Mouse (Mus musculus): Measurements from ENCODE around the gene Vmn2r89. TPM values are rescaled to one million over a fixed set of nuclear protein-coding genes. Genes with fewer than 3 reads are reported as not detected.
"Not testable (repeated sequence)": the region's sequence is repeated elsewhere in the genome, so short reads cannot be mapped to it uniquely, and the experiment has no call there.

Vmn2r89 gene
- polyA plus RNA-seq, 1 experiment from 2014 or later, result not detected

DNA sequence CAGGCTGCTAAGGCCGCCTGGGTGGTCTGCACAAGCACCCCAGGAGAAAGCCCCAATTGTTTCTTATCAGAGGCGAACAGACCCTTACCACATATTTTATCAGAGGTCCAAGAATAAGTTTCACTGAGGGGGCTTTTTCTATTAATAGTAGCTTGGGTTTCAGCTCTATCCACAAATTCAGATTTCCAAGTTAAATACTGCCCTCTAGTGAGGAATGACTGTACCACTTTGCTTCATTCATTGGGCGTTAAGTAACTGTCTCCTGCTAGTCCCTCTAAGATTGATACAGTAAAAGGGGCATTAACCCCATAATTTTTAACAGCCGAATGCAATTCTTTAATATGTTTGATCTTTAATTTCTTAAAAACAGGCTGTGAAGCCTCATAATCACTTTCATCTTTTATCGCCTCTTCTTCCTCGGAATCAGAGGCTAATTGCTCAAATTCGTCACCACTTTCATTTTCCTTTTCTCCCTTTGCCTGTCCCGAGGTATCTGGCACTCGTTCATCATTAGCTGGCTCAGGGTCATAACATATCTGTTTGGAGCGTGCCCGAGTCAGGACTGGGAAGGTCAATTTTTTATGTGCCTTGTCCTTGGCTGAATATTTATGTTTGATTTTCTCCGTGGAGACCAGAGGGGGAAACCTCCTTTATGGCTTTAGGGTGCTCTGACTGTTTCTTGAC lies 29.8 kb downstream of the Vmn2r89 start:
- 74% methylated on average over 12 of the region's 12 CpGs for WGBS (ENCODE audit: insufficient replicate concordance)
- not testable (repeated sequence) for H3K27me3 ChIP-seq (ENCODE audit: insufficient read depth, low read length); H3K4me3 ChIP-seq (ENCODE audit: low read depth, low read length); H3K9me3 ChIP-seq (ENCODE audit: low read length); ATAC-seq; H3K4me1 ChIP-seq (ENCODE audit: insufficient read depth); H3K36me3 ChIP-seq (replicated peaks; ENCODE audit: insufficient read depth, low read length); DNase-seq; H3K9ac ChIP-seq (replicated peaks); H3K27ac ChIP-seq (ENCODE audit: low read depth)
- TF ChIP-seq CTCF (IDR thresholded peaks at IDR 0.05; ENCODE audit: low read depth), result 0 out of 2 replicates have a peak, but pooled peaks have one; percentile 9
- H3K4me2 ChIP-seq (ENCODE audit: low read depth, low read length), result 0 out of 2 replicates have a peak overlapping the region, but pooled peaks have one; percentile 18

DNA sequence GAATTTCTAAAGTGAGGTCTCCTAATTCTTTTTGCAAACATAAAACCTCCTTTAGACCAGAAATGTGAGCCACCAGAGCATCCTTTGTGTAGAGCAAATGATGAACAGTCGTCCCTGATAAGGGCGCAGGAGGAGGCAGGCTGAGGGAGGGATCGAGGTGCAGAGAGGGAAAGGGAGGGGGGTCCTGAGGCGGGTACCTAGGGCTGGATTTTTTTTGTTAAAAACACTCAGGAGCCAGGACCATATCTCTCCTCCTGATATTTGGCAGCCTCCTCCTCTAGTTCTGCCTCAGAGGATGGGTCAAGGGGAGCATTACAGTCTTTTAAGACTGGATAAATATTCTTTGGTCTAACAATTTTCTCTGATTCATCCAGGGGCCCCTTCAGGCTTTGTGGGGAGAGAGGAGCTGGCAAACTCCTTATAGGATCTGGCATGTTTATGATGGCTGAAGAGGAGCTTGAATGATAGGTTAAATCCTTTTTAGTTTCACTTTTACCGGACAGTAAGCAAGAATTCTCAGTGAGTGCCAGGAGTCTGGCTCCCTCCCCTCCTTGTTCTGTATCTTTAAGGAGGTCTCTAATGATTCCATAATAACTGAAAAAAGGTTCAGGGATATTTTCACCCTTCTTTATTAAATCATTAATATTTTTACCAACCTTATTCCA lies 30.5 kb downstream of the Vmn2r89 start:
- 76% methylated on average over 5 of the region's 5 CpGs for WGBS (ENCODE audit: insufficient replicate concordance)

DNA sequence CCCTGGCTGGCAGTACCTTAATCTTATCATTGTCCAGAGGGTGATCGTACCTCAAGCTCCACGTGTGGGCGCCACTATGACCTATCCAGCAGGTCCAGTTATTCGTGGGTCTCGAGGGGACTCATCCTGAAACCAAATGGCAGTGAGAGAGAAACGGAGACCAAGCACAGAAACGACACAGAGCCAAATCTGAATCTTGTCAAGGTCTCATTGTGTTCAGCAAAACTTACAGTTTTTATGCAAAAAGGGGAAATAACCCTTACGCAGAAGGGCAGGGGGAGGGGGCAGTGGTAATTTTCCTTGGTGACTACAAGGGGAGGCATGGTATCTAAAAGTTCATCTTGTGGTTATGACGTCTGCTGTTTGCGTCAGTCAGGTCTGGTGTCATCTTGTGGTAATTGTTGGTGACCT lies 31.3 kb downstream of the Vmn2r89 start:
- H3K4me2 ChIP-seq (ENCODE audit: low read depth, low read length); H3K9ac ChIP-seq (replicated peaks); H3K4me3 ChIP-seq (ENCODE audit: low read depth, low read length); H3K36me3 ChIP-seq (replicated peaks; ENCODE audit: insufficient read depth, low read length); H3K27ac ChIP-seq (ENCODE audit: low read depth); H3K9me3 ChIP-seq (ENCODE audit: low read length); DNase-seq; ATAC-seq; H3K4me1 ChIP-seq (ENCODE audit: insufficient read depth); H3K27me3 ChIP-seq (ENCODE audit: insufficient read depth, low read length): not testable (repeated sequence)
- 61% methylated on average over 10 of the region's 10 CpGs for WGBS (ENCODE audit: insufficient replicate concordance)

More for the DNA sequence above, 30.5 kb downstream of the Vmn2r89 start:
- Histone ChIP-seq H3K9ac (replicated peaks) (no peak overlapping the region), H3K4me1 (ENCODE audit: insufficient read depth) (no peaks in the 10 kb centered on the region), H3K4me2 (ENCODE audit: low read depth, low read length) (0 out of 2 replicates have a peak overlapping the region, but pooled peaks have one; percentile 18), H3K9me3 (ENCODE audit: low read length) (no peaks in the 10 kb centered on the region), H3K36me3 (replicated peaks; ENCODE audit: insufficient read depth, low read length) (no peaks in the 10 kb centered on the region), H3K27ac (ENCODE audit: low read depth) (no peak overlapping the region), H3K4me3 (ENCODE audit: low read depth, low read length) (no peak overlapping the region), H3K27me3 (ENCODE audit: insufficient read depth, low read length) (no peaks in the 10 kb centered on the region)
- TF ChIP-seq EP300 (IDR thresholded peaks at IDR 0.05; ENCODE audit: low read depth) (no peak), CTCF (IDR thresholded peaks at IDR 0.05; ENCODE audit: low read depth) (no peak)
- DNase-seq (no peak), ATAC-seq (no peak)

DNA sequence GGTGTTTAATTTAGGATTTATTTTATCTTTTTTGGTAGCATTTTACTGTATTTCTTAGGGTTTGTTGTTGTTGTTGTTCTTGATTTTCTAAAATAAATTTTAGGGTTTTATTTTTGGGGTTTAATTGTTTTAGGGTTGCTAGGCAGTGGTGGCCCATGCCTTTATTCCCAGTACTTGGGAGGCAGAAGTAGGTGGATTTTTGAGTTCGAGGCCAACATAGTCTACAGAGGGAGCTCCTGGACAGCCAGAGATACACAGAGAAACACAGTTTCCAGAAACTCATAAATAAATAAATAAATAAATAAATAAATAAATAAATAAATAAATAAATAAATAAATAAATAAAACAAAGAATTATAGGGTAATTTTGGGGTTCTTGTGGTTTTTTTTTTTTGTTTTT lies 32.0 kb downstream of the Vmn2r89 start:
- H3K9ac ChIP-seq (replicated peaks), result no peak overlapping the region
- WGBS (ENCODE audit: insufficient replicate concordance), result 68% methylated on average over 1 of the region's 1 CpGs
- no peaks in the 10 kb centered on the region for H3K9me3 ChIP-seq (ENCODE audit: low read length)
- no peak overlapping the region for H3K4me3 ChIP-seq (ENCODE audit: low read depth, low read length)
- TF ChIP-seq EP300 (IDR thresholded peaks at IDR 0.05; ENCODE audit: low read depth) (no peak), CTCF (IDR thresholded peaks at IDR 0.05; ENCODE audit: low read depth) (no peak)
- no peaks in the 10 kb centered on the region for H3K4me1 ChIP-seq (ENCODE audit: insufficient read depth)
- ATAC-seq, result no peak
- H3K27ac ChIP-seq (ENCODE audit: low read depth), result no peak overlapping the region
- no peak for DNase-seq
- no peaks in the 10 kb centered on the region for H3K27me3 ChIP-seq (ENCODE audit: insufficient read depth, low read length)
- no peaks in the 10 kb centered on the region for H3K36me3 ChIP-seq (replicated peaks; ENCODE audit: insufficient read depth, low read length)
- no peak overlapping the region for H3K4me2 ChIP-seq (ENCODE audit: low read depth, low read length)

DNA sequence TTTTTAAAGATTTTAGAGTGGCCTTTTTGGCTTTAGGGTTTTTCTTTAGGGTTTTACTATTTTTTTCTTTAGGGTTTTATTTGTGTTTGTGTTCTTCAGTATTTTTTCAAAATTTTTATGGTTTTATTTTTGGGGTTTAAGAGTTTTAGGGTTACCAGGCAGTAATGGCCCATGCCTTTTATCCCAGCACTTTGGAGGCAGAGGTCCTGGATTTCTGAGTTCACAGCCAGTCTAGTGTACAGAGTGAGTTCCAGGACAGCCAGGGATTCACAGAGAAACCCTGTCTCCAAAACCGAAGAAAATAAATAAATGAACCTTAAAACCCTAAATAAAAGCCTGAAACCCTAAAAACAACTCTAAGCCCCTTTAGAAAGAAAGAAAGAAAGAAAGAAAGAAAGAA lies 34.5 kb downstream of the Vmn2r89 start:
- 85% methylated on average over 1 of the region's 1 CpGs for WGBS (ENCODE audit: insufficient replicate concordance)
- H3K4me1 ChIP-seq (ENCODE audit: insufficient read depth), result no peaks in the 10 kb centered on the region

DNA sequence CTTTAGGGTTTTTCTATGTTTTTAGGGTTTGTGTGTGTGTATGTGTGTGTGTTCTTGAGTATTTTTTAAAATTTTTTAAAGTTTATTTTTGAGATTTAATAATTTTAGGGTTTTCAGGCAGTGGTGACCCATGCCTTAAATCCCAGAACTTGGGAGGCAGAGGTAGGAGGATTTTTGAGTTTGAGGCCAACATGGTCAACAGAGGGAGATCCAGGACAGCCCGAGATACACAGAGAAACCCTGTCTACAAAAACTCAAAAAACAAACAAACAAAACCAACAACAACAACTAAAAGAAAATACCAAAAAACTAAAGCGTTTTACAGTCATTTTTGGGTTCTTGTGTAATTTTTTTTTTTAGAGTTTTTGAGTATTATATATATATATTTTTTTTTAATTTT lies 44.1 kb downstream of the Vmn2r89 start:
- TF ChIP-seq CTCF (IDR thresholded peaks at IDR 0.05; ENCODE audit: low read depth), result no peak
- no peak for TF ChIP-seq EP300 (IDR thresholded peaks at IDR 0.05; ENCODE audit: low read depth)
- no peaks in the 10 kb centered on the region for H3K9me3 ChIP-seq (ENCODE audit: low read length)
- ATAC-seq (no peak), DNase-seq (no peak)
- H3K9ac ChIP-seq (replicated peaks), result no peak overlapping the region
- no peaks in the 10 kb centered on the region for H3K27me3 ChIP-seq (ENCODE audit: insufficient read depth, low read length)
- H3K27ac ChIP-seq (ENCODE audit: low read depth), result no peak overlapping the region
- no peaks in the 10 kb centered on the region for H3K36me3 ChIP-seq (replicated peaks; ENCODE audit: insufficient read depth, low read length)
- H3K4me3 ChIP-seq (ENCODE audit: low read depth, low read length), result no peak overlapping the region
- no peak overlapping the region for H3K4me2 ChIP-seq (ENCODE audit: low read depth, low read length)
- H3K4me1 ChIP-seq (ENCODE audit: insufficient read depth), result no peaks in the 10 kb centered on the region
- WGBS (ENCODE audit: insufficient replicate concordance), result 79% methylated on average over 2 of the region's 2 CpGs

More for the DNA sequence above, 34.5 kb downstream of the Vmn2r89 start:
- Histone ChIP-seq H3K9ac (replicated peaks) (no peak overlapping the region), H3K27me3 (ENCODE audit: insufficient read depth, low read length) (no peaks in the 10 kb centered on the region), H3K4me2 (ENCODE audit: low read depth, low read length) (no peak overlapping the region), H3K36me3 (replicated peaks; ENCODE audit: insufficient read depth, low read length) (no peaks in the 10 kb centered on the region), H3K27ac (ENCODE audit: low read depth) (no peak overlapping the region), H3K4me3 (ENCODE audit: low read depth, low read length) (no peak overlapping the region), H3K9me3 (ENCODE audit: low read length) (no peaks in the 10 kb centered on the region)
- TF ChIP-seq CTCF (IDR thresholded peaks at IDR 0.05; ENCODE audit: low read depth) (no peak), EP300 (IDR thresholded peaks at IDR 0.05; ENCODE audit: low read depth) (no peak)
- DNase-seq, result no peak
- no peak for ATAC-seq
